Mouse (Mus musculus) right cerebral cortex, adult 2 months (tissue): ENCODE results near the gene Retreg3.
"Not testable (repeated sequence)": the region's sequence is repeated elsewhere in the genome, so short reads cannot be mapped to it uniquely, and the experiment has no call there.

Experiments used
- DNase-seq, 2 experiments: peaks; one replicate each; pipeline ENCODE4 v3.0.0; 2021 to 2022; ENCODE audit warnings: low spot score in 2 of 2

Retreg3 gene

DNA sequence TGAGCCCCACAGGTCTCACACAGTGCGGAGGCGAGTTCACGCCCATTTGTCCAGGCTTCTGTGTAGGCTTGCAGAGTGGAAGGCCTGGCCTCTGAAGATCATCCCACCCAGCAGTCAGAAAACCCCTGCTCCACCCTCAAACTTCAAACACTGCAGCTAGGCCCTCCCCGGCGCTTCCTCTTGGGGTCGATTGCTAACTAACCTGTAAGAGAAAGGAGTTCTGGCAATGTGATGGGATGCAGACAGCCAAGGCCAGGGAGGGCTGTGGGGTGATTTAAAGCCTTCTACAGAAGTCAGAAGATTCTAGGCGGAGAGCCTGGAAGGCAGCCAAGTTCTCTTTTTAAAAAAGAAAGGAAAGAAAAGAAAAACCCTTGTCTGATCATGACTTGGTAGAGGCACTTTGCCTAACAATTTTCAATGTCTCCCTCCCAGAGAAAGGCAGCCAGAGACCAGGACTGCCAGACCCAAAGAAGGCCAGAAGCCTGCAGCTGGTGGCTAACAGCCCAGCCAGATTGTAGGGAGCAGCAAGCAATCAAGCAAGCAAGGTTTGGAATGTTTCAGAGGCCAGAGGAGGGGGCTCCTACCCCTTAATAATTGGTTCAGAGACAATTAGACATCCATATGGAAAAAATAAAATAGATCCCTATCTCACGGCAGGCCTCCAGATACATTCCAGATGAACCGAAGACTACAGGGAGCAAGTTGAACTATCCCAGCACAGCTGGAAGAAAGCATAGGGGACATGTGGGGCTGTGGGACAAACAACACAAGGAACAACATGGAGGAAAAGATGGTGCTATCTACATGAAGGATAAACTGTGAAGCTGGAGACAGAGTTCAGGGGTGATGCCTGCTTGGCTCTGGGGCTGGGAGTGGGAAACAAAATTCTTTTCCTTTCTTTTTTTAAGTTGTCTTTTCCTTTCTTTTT, 29.7 kb upstream of the Retreg3 start:
- no peak for DNase-seq

DNA sequence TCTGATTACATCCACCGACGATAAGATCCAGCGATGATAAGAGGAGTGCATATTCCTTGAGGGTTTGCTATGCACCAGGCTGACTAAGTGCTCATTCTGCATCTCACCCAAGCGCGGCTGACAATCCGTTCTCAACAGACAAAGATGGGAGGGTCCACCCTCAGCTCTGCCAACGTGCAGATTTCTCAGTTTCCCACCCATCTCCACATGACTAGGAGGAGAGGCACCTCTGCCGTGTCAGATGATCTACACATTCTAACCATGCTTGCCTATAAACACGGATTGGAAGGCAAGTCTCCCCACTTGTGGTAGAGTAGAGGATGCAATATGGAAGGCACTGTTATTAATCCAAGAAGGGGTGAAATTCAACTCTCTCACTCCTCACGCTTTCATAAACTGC, 29.1 kb upstream of the Retreg3 start:
- DNase-seq: no peak

- DNase-seq: peak in 1 of 2 experiments; percentile 59
Observed at GRCm38 (mm10) chr11:101146377-101146776, 26.7 kb upstream of the Retreg3 start.

DNA sequence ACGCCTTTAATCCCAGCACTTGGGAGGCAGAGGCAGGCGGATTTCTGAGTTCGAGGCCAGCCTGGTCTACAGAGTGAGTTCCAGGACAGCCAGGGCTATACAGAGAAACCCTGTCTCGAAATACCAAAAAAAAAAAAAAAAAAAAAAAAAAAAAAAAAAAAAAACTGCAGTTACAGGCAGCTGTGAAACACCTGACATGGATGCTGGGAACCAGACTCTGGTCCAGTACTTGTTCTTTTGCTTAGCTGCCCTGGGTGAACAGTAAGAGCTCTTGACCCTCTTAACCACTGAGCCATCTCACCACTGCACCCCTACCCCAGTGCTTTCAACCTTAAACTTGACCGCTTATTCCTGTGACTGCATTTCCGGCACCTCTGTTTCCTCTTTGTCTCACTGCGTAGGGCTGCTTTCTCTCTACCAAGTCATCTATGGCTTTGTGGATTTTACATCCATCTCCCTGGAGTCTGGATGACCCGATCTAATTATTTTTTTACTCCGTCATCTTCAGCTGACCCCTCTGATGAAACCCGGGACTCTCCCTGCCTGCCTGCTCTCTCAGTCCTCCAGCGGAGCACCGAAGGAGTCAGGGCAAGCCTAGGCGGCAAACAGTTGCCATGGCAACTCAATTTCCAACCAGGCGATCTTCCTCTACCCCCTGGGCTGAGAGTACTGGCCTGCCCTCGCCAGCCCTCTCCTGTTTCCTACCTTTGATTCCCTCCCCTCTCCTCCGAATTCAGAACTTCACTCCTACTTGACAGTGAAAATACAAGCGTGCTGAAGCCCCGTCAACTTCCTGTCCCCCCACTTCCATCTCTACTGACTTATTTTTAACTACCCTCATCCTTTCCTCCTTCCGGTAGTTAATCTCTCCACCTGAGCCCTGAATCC, 23.9 kb upstream of the Retreg3 start:
- peak in 1 of 2 experiments; percentile 60 for DNase-seq

DNA sequence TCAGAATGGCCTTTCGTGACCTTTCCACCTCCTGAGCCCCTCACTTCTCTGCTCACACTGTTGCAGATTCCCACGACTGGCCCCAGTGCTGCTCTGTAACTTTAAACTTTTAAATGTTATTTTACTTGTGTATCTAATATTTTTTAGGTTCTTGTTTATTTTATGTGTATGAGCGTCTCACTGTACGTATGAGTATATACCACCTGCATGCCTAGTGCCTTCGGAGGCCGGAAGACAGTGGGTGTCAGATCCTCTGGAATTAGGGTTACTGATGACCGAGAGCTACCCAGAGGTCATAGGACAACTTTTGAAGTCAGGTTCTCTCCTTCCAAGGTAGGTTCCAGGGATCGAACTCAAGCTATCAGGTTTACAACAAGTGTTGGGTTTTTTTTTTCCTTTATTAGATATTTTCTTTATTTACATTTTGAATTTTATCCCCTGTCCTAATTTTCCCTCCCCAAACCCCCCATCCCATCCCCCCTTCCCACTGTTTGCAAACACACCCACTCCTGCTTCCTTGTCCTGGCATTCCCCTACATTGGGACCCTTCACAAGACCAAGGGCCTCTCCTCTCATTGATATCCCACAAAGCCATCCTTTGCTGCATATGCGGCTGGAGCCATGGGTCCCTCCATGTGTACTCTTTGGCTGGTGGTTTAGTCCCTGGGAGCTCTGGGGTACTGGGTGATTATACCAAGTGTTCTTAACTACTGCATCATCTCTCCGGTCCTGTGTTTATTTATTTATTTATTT, 22.7 kb upstream of the Retreg3 start:
- DNase-seq: no peak

- no peak for DNase-seq
Observed at GRCm38 (mm10) chr11:101141088-101141487, 21.4 kb upstream of the Retreg3 start.

DNA sequence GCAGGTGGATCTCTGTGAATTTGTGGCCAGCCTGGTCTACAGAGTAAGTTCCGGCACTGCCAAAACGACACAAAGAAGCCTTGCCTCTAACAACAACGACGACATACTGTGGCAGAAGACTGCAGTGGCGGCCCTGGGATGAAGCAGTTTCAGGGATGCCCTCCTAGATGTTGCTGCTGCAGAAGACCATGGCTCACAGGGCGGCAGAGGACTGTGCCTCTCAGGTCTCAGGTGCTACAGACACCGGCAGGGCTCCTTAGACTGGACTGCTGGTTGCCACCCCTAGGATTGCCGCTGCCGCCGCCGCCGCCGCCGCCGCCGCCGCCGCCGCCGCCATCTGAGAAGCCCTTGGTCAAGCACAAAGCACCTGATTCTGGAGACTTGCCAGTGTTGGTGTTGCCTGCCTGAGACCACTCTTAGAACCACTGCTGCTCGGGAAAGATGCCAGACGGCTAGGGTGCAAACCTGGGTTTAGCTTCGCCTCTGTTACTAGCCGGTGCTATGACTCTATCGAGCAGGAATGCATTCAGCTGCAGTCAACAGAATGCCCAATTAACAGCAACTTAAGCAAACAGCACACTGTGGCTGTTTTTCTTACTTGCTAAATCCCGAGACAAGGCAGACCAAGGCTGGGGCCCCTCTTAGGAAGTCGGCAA, 20.6 kb upstream of the Retreg3 start:
- no peak for DNase-seq

DNA sequence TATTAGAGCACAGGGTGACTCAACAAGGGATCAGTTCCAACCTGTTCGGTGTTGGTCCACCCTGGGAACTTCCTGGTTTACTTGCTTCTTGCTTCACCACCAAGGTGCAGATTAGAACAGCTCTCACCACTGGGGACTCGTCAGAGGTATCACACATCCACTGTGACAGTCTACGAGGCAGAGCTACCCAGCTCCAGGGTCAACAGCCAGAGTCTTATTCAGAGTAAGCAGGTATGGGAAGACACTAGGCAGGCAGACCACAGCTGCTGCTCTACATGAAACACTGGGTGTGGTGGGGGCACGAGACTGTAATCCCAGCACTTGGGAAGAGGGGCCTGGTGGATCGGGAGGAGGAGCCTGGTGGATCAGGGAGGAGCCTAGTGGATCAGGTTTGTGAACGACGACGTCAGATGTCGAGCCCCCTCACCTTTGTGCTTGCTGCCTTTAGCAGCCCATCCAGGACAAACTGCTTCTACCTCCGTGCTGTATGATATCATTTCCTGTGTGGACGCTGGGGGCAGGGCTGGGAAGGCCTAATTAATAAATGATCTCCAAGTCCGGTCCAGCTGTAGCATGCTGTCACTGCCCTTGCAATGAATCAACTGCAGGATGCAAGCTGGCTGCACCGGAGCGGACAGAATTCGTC, 19.0 kb upstream of the Retreg3 start:
- DNase-seq: no peak

- no peak for DNase-seq
Observed at GRCm38 (mm10) chr11:101137000-101137399, 17.3 kb upstream of the Retreg3 start.

- no peak for DNase-seq
Observed at GRCm38 (mm10) chr11:101134217-101134865, 14.6 kb upstream of the Retreg3 start.

DNA sequence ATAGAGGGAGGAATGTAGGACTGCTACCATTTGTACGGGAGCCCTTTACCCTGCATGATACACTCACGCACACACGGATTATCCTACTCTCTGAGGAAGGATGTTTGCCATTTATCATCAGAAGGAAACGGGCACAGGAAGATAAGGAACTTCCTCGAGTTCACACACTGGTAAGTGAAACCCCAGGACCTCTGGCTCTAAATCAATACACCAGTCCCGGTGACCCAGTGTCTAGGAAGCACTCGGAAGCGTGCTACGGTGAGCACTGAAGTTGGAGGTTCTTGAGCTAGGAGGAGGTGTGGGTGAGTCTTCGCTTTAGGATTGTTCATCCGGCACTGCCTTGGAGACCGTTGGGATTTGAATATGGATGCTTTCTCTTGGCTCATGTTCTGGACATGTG, 13.3 kb upstream of the Retreg3 start:
- DNase-seq: no peak

GRCm38 (mm10) chr11:101131701-101132100, 12.0 kb upstream of the Retreg3 start:
- DNase-seq: no peak

GRCm38 (mm10) chr11:101131187-101131586, 11.5 kb upstream of the Retreg3 start:
- DNase-seq: no peak

- no peak for DNase-seq
Observed at GRCm38 (mm10) chr11:101130056-101130756, 10.5 kb upstream of the Retreg3 start.

- no peak for DNase-seq
Observed at GRCm38 (mm10) chr11:101128996-101129577, 9.4 kb upstream of the Retreg3 start.

- no peak for DNase-seq
Observed at GRCm38 (mm10) chr11:101127075-101127474, 7.4 kb upstream of the Retreg3 start.

- not testable (repeated sequence) for DNase-seq
Observed at GRCm38 (mm10) chr11:101125008-101125407, 5.3 kb upstream of the Retreg3 start.

GRCm38 (mm10) chr11:101124494-101124893, 4.8 kb upstream of the Retreg3 start:
- not testable (repeated sequence) for DNase-seq

- no peak for DNase-seq
Observed at GRCm38 (mm10) chr11:101120545-101121188, 974 bp upstream of the Retreg3 start.
